ENCODE assay signal across 8 mouse cellular contexts in the genomic region with DNA sequence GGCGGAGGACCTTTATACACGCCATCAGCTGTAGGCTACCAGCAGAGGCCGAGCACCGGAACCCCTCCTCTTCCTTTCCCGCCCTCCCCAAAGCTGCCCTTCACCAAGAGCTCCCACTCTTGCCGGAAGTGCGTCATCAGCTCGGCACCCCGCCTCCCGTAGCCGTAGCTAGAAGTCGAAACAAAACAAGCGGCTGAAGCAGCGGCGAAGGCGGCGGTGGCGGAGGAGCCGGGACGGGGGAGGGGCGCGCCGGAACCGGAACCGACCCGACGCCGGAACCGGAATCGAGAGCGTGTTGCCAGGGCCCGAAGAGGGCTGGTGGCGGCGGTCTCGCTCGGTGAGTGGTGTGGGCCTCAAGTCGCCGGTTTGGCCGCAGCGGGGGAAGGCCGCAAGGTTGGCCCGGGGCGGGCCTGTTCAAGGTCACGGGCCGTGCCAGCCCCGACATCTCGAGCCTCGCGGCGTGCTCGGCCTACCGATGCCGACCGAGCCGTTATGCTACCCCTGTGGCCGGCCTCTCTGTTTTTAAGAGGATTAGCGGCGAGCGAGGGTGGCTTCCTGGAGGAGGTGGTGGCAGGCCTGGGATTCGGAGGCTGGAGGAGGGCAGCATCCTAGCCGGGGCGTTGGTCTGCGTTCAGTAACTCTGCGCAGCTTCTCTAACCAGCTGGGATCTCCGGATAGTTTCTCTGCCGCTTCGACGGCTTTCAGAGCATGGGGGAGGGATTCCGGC. TPM values are rescaled to one million over a fixed set of nuclear protein-coding genes. Genes with fewer than 3 reads are reported as not detected.
A peak's percentile ranks its signal among the peaks of the same experiment; 100 is the strongest.
DNase-seq lines count a peak whose midpoint lies in the region; ATAC-seq and TF ChIP-seq lines count a peak whose summit lies in the region.

A gene (plus strand): TSS at position 44 of the 727 bp plus-strand sequence.

- H3K27me3 ChIP-seq in megakaryocyte, embryonic 14.5 days (replicated peaks), result peaks cover 15% of the 10 kb centered on the region

- DNase-seq in gastrocnemius, adult 8-10 months (ENCODE audit: low spot score in 2 of 2), result peak; percentile 91 to 95
- peak; percentile 76 for DNase-seq in hindlimb bud, embryonic 11.5 days (ENCODE audit: extremely low spot score, low read depth, low spot score)
- peak; percentile 76 to 97 for DNase-seq in left cerebral cortex, adult 8-10 months (ENCODE audit: low spot score in 2 of 2)
- DNase-seq in right cerebral cortex, postnatal 10 days (ENCODE audit: low spot score in 2 of 2), result peak; percentile 97 to 98
- peak; percentile 87 for DNase-seq in urinary bladder, postnatal 25 days (ENCODE audit: low spot score)

- H3K27ac ChIP-seq in cortical plate, adult 2 months (ENCODE audit: insufficient read depth, low read length), result peak within 1 kb of the TSS; percentile 87

- peak within 1 kb of the TSS; percentile 45 for H3K4me3 ChIP-seq in cortical plate, adult 2 months (ENCODE audit: insufficient read depth, low read length)
- peak within 1 kb of the TSS; percentile 97 for H3K4me3 ChIP-seq in megakaryocyte, embryonic 14.5 days (replicated peaks)

- ATAC-seq in activated CD4-positive, CD25-positive, alpha-beta regulatory T cell, adult 4 months, result peak; percentile 93

- peak; percentile 2; the same call in 1 of the 2 replicates for TF ChIP-seq POLR2A in cortical plate, adult 2 months (IDR thresholded peaks at IDR 0.05; ENCODE audit: extremely low read depth, insufficient read depth, low read length)

- no peak for TF ChIP-seq CTCF in cortical plate, adult 2 months (IDR thresholded peaks at IDR 0.05; ENCODE audit: extremely low read depth, insufficient read depth, low read length)

- H3K4me1 ChIP-seq in cortical plate, adult 2 months (ENCODE audit: control insufficient read depth, insufficient read depth, low read length), result peaks cover 4% of the 10 kb centered on the region; the same call in 1 of the 2 replicates
- peaks cover 35% of the 10 kb centered on the region for H3K4me1 ChIP-seq in megakaryocyte, embryonic 14.5 days

- H3K9me3 ChIP-seq in megakaryocyte, embryonic 14.5 days, result no peaks in the 10 kb centered on the region

- H3K36me3 ChIP-seq in megakaryocyte, embryonic 14.5 days (replicated peaks; ENCODE audit: low read length), result peaks cover 38% of the 10 kb centered on the region

RNA-seq across cellular contexts. Expression of the gene that starts here (rescaled TPM):
- 10 to 100 TPM; 14.6 to 18.3 TPM for polyA plus RNA-seq in activated CD4-positive, CD25-positive, alpha-beta regulatory T cell, adult 4 months (2017; shearing (Covaris generic))
- polyA plus RNA-seq in cortical plate, adult 2 months (2012; rRNA removed), result 169 and 173 TPM in 2 replicates
- total RNA-seq in gastrocnemius, adult 8-10 months (2022), result 100 to 1,000 TPM; 118 to 134 (median 128) TPM
- 100 to 1,000 TPM; 116 to 140 (median 127) TPM for total RNA-seq in left cerebral cortex, adult 8-10 months (2022)
- polyA plus RNA-seq in megakaryocyte, embryonic 14.5 days (2012; ENCODE audit: insufficient read depth, low replicate concordance), result 61.5 and 104 TPM in 2 replicates

Comparison
In these comparisons a context has a peak if more than half of its experiments do, and no peak if none do; other contexts are left out.
1. Peak in every context shown above with its lines: DNase-seq, ATAC-seq, H3K4me3 ChIP-seq and H3K27ac ChIP-seq.